Mouse (Mus musculus) MEL (cell line): Measurements from ENCODE around the gene E030025P04Rik. TPM values are rescaled to one million over a fixed set of nuclear protein-coding genes. Genes with fewer than 3 reads are reported as not detected.

Source experiments
- DNase-seq: peaks from one replicate; pipeline ENCODE4 v3.0.0; 2011; ENCODE audit warnings: low read depth, low spot score
- H3K27ac ChIP-seq: 2 replicates; pipeline ENCODE4 v1.5.1; 2012; ENCODE audit warnings: low read depth, mild to moderate bottlenecking, control low read depth, low read length, moderate library complexity; ENCODE audit not compliant: control insufficient read depth
- H3K27me3 ChIP-seq, 2 experiments: fragments of 150-350 bp in 1 of 2; sonication (generic) in 1 of 2; 2 replicates each; pipeline ENCODE4 v1.6.1; 2012; ENCODE audit warnings: low read length in 2 of 2, mild to moderate bottlenecking in 2 of 2, improper control_type of control experiment in 1 of 2, moderate library complexity in 1 of 2; ENCODE audit not compliant: insufficient read depth in 2 of 2, control insufficient read depth in 1 of 2
- H3K36me3 ChIP-seq, 2 experiments: 2 replicates each; pipeline ENCODE4 v1.6.1; 2012 to 2014; ENCODE audit warnings: low read length in 2 of 2, improper control_type of control experiment in 1 of 2, inconsistent platforms in 1 of 2, mild to moderate bottlenecking in 1 of 2; ENCODE audit not compliant: insufficient read depth in 2 of 2, control insufficient read depth in 1 of 2
- H3K4me1 ChIP-seq, 2 experiments: fragments of 150-350 bp in 1 of 2; sonication (generic) in 1 of 2; 2 replicates each; pipeline ENCODE4 v1.6.1; 2012; ENCODE audit warnings: low read length in 2 of 2, improper control_type of control experiment in 1 of 2, mild to moderate bottlenecking in 1 of 2; ENCODE audit not compliant: insufficient read depth in 2 of 2, control insufficient read depth in 1 of 2
- H3K4me3 ChIP-seq, 2 experiments: fragments of 150-350 bp in 1 of 2; sonication (generic) in 1 of 2; 2 replicates each; pipeline ENCODE4 v1.5.1; 2012; ENCODE audit warnings: low read depth in 2 of 2, low read length in 2 of 2, mild to moderate bottlenecking in 2 of 2, moderate library complexity in 2 of 2, control low read depth in 1 of 2, improper control_type of control experiment in 1 of 2; ENCODE audit not compliant: control insufficient read depth in 1 of 2, insufficient read depth in 1 of 2
- H3K79me2 ChIP-seq: 2 replicates; pipeline ENCODE4 v1.6.1; 2012; ENCODE audit warnings: mild to moderate bottlenecking, low read length, moderate library complexity; ENCODE audit not compliant: control insufficient read depth, poor library complexity, insufficient read depth
- H3K9ac ChIP-seq: 2 replicates; pipeline ENCODE4 v1.6.1; 2012; ENCODE audit warnings: low read depth, mild to moderate bottlenecking, control low read depth, low read length, moderate library complexity; ENCODE audit not compliant: control insufficient read depth, poor library complexity, severe bottlenecking
- H3K9me3 ChIP-seq: fragments of 150-350 bp; sonication (generic); replicated peaks from 2 replicates; pipeline ENCODE4 v1.6.1; 2012; ENCODE audit warnings: mild to moderate bottlenecking, low read length, improper control_type of control experiment, moderate library complexity; ENCODE audit not compliant: insufficient read depth
- ETS1 ChIP-seq: IDR thresholded peaks from 2 replicates; pipeline ENCODE4 v1.6.1; 2012; ENCODE audit warnings: low read depth, mild to moderate bottlenecking, inconsistent platforms, low read length, improper control_type of control experiment, moderate library complexity
- GABPA ChIP-seq: IDR thresholded peaks from 2 replicates; pipeline ENCODE4 v1.6.1; 2012; ENCODE audit warnings: low read depth, mild to moderate bottlenecking, inconsistent platforms, low read length, improper control_type of control experiment, moderate library complexity
- GATA1 ChIP-seq: IDR thresholded peaks from 2 replicates; pipeline ENCODE4 v1.6.1; 2011; ENCODE audit warnings: low read depth, low read length, improper control_type of control experiment
- JUND ChIP-seq: IDR thresholded peaks from 2 replicates; pipeline ENCODE4 v1.6.1; 2011; ENCODE audit warnings: low read depth, mild to moderate bottlenecking, improper control_type of control experiment, low read length
- MAX ChIP-seq: IDR thresholded peaks from 2 replicates; pipeline ENCODE4 v1.6.1; 2011; ENCODE audit warnings: low read length, improper control_type of control experiment
- MAZ ChIP-seq: IDR thresholded peaks from 2 replicates; pipeline ENCODE4 v1.6.1; 2012; ENCODE audit warnings: low read depth, mild to moderate bottlenecking, inconsistent platforms, low read length, improper control_type of control experiment
- MEF2A ChIP-seq: IDR thresholded peaks from 2 replicates; pipeline ENCODE4 v1.6.1; 2014; ENCODE audit warnings: low read depth, mild to moderate bottlenecking, inconsistent platforms, low read length, improper control_type of control experiment; ENCODE audit not compliant: poor library complexity, insufficient replicate concordance, severe bottlenecking; ENCODE audit errors: extremely low read depth
- MXI1 ChIP-seq: IDR thresholded peaks from 2 replicates; pipeline ENCODE4 v1.6.1; 2011; ENCODE audit warnings: mild to moderate bottlenecking, low read depth, low read length, improper control_type of control experiment
- MYC ChIP-seq: IDR thresholded peaks from 2 replicates; pipeline ENCODE4 v1.6.1; 2011; ENCODE audit warnings: low read depth, mild to moderate bottlenecking, low read length, improper control_type of control experiment, moderate library complexity
- NELFE ChIP-seq: IDR thresholded peaks from 2 replicates; pipeline ENCODE4 v1.6.1; 2011; ENCODE audit warnings: low read depth, low read length, improper control_type of control experiment
- NRF1 ChIP-seq: IDR thresholded peaks from 2 replicates; pipeline ENCODE4 v1.6.1; 2014; ENCODE audit warnings: low read depth, mild to moderate bottlenecking, inconsistent platforms, low read length, improper control_type of control experiment, moderate library complexity; ENCODE audit not compliant: poor library complexity, insufficient read depth, severe bottlenecking
- POLR2A ChIP-seq, 2 experiments: IDR thresholded peaks; 2 replicates each; pipeline ENCODE4 v1.6.1; 2011 to 2012; ENCODE audit warnings: low read length in 2 of 2, mild to moderate bottlenecking in 2 of 2, control low read depth in 1 of 2, improper control_type of control experiment in 1 of 2, low read depth in 1 of 2, moderate library complexity in 1 of 2; ENCODE audit not compliant: control insufficient read depth in 1 of 2, insufficient read depth in 1 of 2, poor library complexity in 1 of 2
- SMC3 ChIP-seq: IDR thresholded peaks from 2 replicates; pipeline ENCODE4 v1.6.1; 2011; ENCODE audit warnings: low read depth, low read length, improper control_type of control experiment
- TAL1 ChIP-seq: IDR thresholded peaks from 2 replicates; pipeline ENCODE4 v1.6.1; 2012; ENCODE audit warnings: mild to moderate bottlenecking, inconsistent platforms, low read length, moderate library complexity, mixed read lengths
- TBP ChIP-seq: IDR thresholded peaks from 2 replicates; pipeline ENCODE4 v1.8.0; 2011; ENCODE audit warnings: low read depth, low read length, improper control_type of control experiment
- UBTF ChIP-seq: IDR thresholded peaks from 2 replicates; pipeline ENCODE4 v1.6.1; 2012; ENCODE audit warnings: low read depth, mild to moderate bottlenecking, inconsistent platforms, low read length, improper control_type of control experiment, moderate library complexity, borderline replicate concordance; ENCODE audit not compliant: insufficient read depth
- ZC3H11A ChIP-seq: IDR thresholded peaks from 2 replicates; pipeline ENCODE4 v1.6.1; 2012; ENCODE audit warnings: low read depth, mild to moderate bottlenecking, inconsistent platforms, low read length, improper control_type of control experiment
- ZKSCAN1 ChIP-seq: IDR thresholded peaks from 2 replicates; pipeline ENCODE4 v1.6.1; 2012; ENCODE audit warnings: low read depth, mild to moderate bottlenecking, inconsistent platforms, low read length, improper control_type of control experiment, moderate library complexity
- ZNF384 ChIP-seq: IDR thresholded peaks from 2 replicates; pipeline ENCODE4 v1.6.1; 2012; ENCODE audit warnings: low read depth, mild to moderate bottlenecking, inconsistent platforms, low read length, improper control_type of control experiment
- polyA plus RNA-seq, 2 experiments: library from polyadenylated mRNA; stranded (reverse) in 1 of 2; unstranded in 1 of 2; fragments of >175 nt in 1 of 2; fragments of >200 nt in 1 of 2; gene quantifications; 2 replicates each; pipeline versions ENCODE4 v1.2.1 to v1.2.4; 2012; ENCODE audit warnings: low replicate concordance in 2 of 2, low read depth in 1 of 2; ENCODE audit not compliant: insufficient read length in 2 of 2, insufficient read depth in 1 of 2, missing spikeins in 1 of 2
- total RNA-seq: library from RNA; depleted of rRNA; stranded (reverse); fragments of 300-350 nt; gene quantifications from 2 replicates; pipeline ENCODE4 v1.2.3, GENCODE M21; 2012

E030025P04Rik gene
- total and polyA plus RNA-seq, 3 experiments, result not detected

DNA sequence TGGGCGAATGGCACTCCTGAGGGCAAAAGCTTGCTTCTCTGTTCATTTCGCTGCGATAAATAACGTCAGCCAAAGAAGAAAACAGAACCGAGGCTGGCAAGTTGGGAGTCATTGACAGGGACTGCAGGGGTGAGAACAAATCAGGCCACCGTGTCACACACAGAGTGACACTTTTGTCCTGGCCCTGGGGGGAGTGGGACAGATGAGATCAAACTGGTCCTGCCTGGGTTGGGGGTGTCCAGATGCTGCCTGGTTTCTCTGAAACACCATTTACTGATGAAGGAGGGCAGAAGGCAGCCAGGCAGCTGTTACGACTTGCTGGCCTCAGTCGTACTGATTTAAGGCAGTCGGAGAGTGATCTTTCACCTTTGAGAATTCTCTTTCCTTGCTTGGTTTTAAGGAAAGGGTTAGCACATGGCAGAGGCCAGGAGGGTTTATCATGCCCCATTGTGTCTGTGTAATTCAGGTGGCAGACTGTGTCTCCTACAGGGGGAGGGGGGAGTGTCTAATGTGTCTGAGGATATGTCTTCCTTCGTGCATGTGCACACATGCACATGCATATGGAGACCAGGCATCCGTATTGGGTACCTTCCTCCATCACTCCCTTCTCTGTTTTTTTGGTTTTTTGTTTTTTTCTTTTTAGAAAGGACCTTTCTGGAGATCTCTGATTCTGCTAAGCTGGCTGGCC lies 36.5 kb downstream of the E030025P04Rik start:
- H3K4me1 ChIP-seq, result no peaks in the 10 kb centered on the region
- H3K9ac ChIP-seq, result no peak overlapping the region
- TF ChIP-seq GABPA (no peak), POLR2A (IDR thresholded peaks at IDR 0.05; ENCODE audit: control insufficient read depth in 1 of 2, insufficient read depth in 1 of 2, low read depth in 1 of 2, low read length in 2 of 2, poor library complexity in 1 of 2) (no peak), TAL1 (no peak), ZNF384 (no peak), TBP (no peak), MYC (no peak), MXI1 (no peak), MAX (no peak), NELFE (no peak), ZKSCAN1 (no peak)
- no peak overlapping the region for H3K4me3 ChIP-seq
- H3K36me3 ChIP-seq, result no peaks in the 10 kb centered on the region
- no peak overlapping the region for H3K27ac ChIP-seq
- no peaks in the 10 kb centered on the region for H3K79me2 ChIP-seq
- no peaks in the 10 kb centered on the region for H3K9me3 ChIP-seq
- H3K27me3 ChIP-seq, result no peaks in the 10 kb centered on the region
- no peak for DNase-seq

- Histone ChIP-seq H3K4me3 (no peak overlapping the region), H3K9ac (no peak overlapping the region), H3K36me3 (no peaks in the 10 kb centered on the region), H3K79me2 (no peaks in the 10 kb centered on the region), H3K9me3 (no peaks in the 10 kb centered on the region), H3K4me1 (no peaks in the 10 kb centered on the region), H3K27ac (no peak overlapping the region), H3K27me3 (no peaks in the 10 kb centered on the region)
- no peak for TF ChIP-seq ZC3H11A
- no peak for TF ChIP-seq GABPA
- no peak for TF ChIP-seq MAZ
- no peak for TF ChIP-seq MEF2A
- no peak for TF ChIP-seq JUND
- no peak for TF ChIP-seq MAX
- no peak for TF ChIP-seq NRF1
- TF ChIP-seq SMC3, result no peak
- TF ChIP-seq ZNF384, result no peak
- TF ChIP-seq ETS1, result no peak
- no peak for TF ChIP-seq GATA1
- no peak for TF ChIP-seq UBTF
- no peak for DNase-seq
Observed at GRCm38 (mm10) chr11:109106751-109107150, 37.4 kb downstream of the E030025P04Rik start.
